Mouse (Mus musculus) limb, embryonic 10.5 days (tissue): ENCODE data around the gene Pnpla8. TPM values are rescaled to one million over a fixed set of nuclear protein-coding genes. Genes with fewer than 3 reads are reported as not detected.

ENCODE experiments used
- DNase-seq: peaks from one replicate; pipeline ENCODE4 v3.0.0-alpha.2; 2017; ENCODE audit warnings: low spot score
- H3K27ac ChIP-seq: fragments of 300-500 bp; sonication (generic); 2 replicates; pipeline ENCODE4 v1.5.1; 2016; ENCODE audit warnings: mild to moderate bottlenecking
- H3K27me3 ChIP-seq: fragments of 300-500 bp; sonication (generic); 2 replicates; pipeline ENCODE4 v1.6.1; 2016; ENCODE audit warnings: low read depth, mild to moderate bottlenecking; ENCODE audit not compliant: poor library complexity, severe bottlenecking
- H3K36me3 ChIP-seq: fragments of 300-500 bp; sonication (generic); 2 replicates; pipeline ENCODE4 v1.6.1; 2016; ENCODE audit warnings: mild to moderate bottlenecking, moderate library complexity
- H3K4me1 ChIP-seq: fragments of 300-500 bp; sonication (generic); 2 replicates; pipeline ENCODE4 v1.6.1; 2016
- H3K4me3 ChIP-seq: fragments of 300-500 bp; sonication (generic); 2 replicates; pipeline ENCODE4 v1.5.1; 2016; ENCODE audit warnings: mild to moderate bottlenecking, moderate library complexity
- H3K9me3 ChIP-seq: fragments of 300-500 bp; sonication (generic); replicated peaks from 2 replicates; pipeline ENCODE4 v1.6.1; 2016; ENCODE audit warnings: mild to moderate bottlenecking
- WGBS: fragments of 180-500 bp; shearing (Covaris S2); methylation state at CpG from one replicate; pipeline ENCODE4 v1.1.7; 2016; 5-methylcytosine and 5-hydroxymethylcytosine counted together
- microRNA-seq: library from miRNA; unstranded; fragments of <30 nt; microRNA quantifications from one replicate; pipeline ENCODE4, GENCODE M21; 2017
- polyA plus RNA-seq: library from polyadenylated mRNA; unstranded; fragments of >200 nt; fragmentation: Nextera tagmentation; extraction: Ambion mirVana; gene quantifications from 2 replicates; pipeline ENCODE4 v1.2.1, GENCODE M21; 2016

Pnpla8 gene
- polyA plus RNA-seq, 1 experiment from 2014 or later: 48.4 TPM

DNA sequence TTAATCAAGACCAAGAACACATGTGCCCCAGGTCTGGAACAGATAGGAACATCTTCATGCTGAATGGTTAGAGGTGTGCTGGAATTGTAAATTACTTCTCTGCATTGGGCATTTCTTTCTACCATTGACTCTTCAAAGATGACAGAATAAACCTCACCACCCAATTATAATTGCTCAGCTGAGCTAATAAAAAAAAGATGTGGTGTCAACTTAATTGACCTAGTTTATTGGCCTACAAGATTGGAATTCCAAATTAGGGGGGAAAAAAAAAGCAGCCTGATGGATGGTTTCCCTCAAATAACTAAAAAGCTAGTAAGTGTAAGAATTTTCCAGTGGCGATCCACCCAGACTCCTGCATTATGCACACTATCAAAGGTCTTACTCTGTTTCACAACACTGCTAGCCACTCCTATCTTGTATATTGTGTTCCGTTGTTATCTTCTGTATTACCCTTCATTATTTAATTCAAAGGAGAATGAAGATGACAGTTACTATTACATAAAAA, 116.0 kb downstream of the Pnpla8 start:
- DNase-seq: no peak
- no peaks in the 10 kb centered on the region for H3K9me3 ChIP-seq
- no peak overlapping the region for H3K4me3 ChIP-seq
- no peak overlapping the region for H3K27ac ChIP-seq
- peaks cover 14% of the 10 kb centered on the region for H3K4me1 ChIP-seq
- H3K27me3 ChIP-seq: peaks cover 2% of the 10 kb centered on the region; the same call in 1 of the 2 replicates
- no peaks in the 10 kb centered on the region for H3K36me3 ChIP-seq
- WGBS: 88% methylated on average over 2 of the region's 2 CpGs

DNA sequence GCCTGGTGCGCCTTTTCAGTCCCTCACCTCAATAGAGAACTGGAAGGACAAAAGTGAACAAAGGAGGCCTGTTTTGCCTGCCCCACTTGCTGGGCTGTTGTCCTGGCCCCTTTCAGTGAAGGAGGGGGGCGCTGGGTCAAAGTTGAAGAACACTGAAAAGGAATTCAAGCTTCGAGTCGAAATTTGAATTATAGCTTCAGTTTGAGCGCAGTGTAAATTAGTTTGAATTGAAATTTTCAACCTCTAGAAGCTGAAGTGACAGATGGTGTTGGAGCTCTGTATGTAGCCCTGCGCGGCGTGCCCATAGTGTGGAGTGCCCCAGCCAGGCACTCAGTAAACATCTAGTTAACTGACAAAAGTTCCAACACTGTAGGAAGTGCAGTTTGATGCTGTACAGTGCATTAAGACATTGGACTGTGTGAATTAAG, 117.0 kb downstream of the Pnpla8 start:
- peaks cover 14% of the 10 kb centered on the region for H3K4me1 ChIP-seq
- peak; percentile 41 for DNase-seq
- 51% methylated on average over 8 of the region's 8 CpGs for WGBS
- H3K27ac ChIP-seq: peak overlapping the region; percentile 2; the same call in 1 of the 2 replicates
- H3K27me3 ChIP-seq: no peaks in the 10 kb centered on the region
- no peaks in the 10 kb centered on the region for H3K9me3 ChIP-seq
- H3K4me3 ChIP-seq: no peak overlapping the region
- H3K36me3 ChIP-seq: no peaks in the 10 kb centered on the region

DNA sequence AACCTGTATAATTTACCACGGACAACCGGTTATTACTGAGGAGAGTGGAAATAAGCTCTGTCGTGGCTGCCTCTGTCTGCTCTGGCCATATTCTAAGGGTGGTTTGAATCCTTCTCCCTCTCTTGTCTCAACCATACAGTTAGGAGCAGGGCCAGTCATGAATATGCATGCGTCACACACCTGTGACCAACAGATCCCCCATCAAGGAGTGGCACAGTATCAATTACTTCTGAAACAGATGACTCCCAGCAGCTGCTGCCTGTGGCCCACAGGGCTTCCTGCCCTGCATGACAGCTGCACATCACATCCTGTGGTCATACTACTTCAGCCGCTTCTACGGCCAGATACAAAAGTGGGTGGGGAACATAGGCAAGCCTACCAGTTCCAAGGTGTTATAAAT, 122.9 kb downstream of the Pnpla8 start:
- no peak overlapping the region for H3K4me3 ChIP-seq
- H3K9me3 ChIP-seq: no peaks in the 10 kb centered on the region
- DNase-seq: no peak
- H3K27me3 ChIP-seq: no peaks in the 10 kb centered on the region
- H3K36me3 ChIP-seq: no peaks in the 10 kb centered on the region
- WGBS: 71% methylated on average over 6 of the region's 6 CpGs
- H3K4me1 ChIP-seq: no peaks in the 10 kb centered on the region
- no peak overlapping the region for H3K27ac ChIP-seq

DNA sequence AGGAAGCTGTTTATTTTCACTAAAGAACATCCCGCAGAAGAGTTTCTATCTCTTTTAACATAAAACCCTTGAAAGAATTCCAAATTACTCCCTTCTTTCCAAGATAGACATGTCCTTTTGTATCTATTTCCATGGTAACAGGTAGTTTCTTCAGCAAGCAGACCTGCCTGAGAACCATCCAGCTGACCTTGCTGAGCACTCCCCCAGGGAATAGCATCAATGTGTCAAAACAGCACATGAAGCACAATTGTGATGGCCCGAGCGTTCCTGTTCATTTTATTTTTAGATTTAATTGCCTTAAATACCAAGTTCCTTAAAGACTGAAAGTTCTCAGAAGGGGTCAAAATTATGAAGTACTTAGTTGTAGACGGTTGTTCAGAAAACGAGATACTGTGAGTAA, 124.1 kb downstream of the Pnpla8 start:
- WGBS: 74% methylated on average over 5 of the region's 5 CpGs
- H3K36me3 ChIP-seq: no peaks in the 10 kb centered on the region
- no peaks in the 10 kb centered on the region for H3K27me3 ChIP-seq
- no peak for DNase-seq
- H3K9me3 ChIP-seq: no peaks in the 10 kb centered on the region
- H3K4me1 ChIP-seq: no peaks in the 10 kb centered on the region
- no peak overlapping the region for H3K27ac ChIP-seq
- no peak overlapping the region for H3K4me3 ChIP-seq

DNA sequence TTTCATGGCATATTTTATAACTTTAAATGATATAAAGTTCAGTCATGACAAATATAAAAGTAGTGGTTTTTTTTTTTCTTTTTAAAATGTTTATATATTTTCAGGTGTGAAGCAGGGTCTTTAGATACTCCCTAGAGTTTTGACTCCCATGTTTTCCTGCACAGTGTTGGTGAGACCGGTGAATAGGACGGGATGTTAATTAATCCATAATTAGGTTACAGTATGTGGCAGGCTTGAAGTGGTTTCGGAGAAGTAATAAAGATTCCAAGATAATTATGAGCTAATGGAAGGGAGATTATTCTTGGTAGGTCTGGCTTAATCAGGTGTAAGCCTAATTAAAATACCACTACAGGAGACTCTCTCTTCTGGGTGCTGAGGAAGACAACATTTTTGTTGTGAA, 125.0 kb downstream of the Pnpla8 start:
- H3K27ac ChIP-seq: no peak overlapping the region
- H3K36me3 ChIP-seq: no peaks in the 10 kb centered on the region
- no peaks in the 10 kb centered on the region for H3K27me3 ChIP-seq
- no peak for DNase-seq
- 80% methylated on average over 3 of the region's 3 CpGs for WGBS
- H3K4me1 ChIP-seq: no peaks in the 10 kb centered on the region
- H3K9me3 ChIP-seq: no peaks in the 10 kb centered on the region
- H3K4me3 ChIP-seq: no peak overlapping the region

DNA sequence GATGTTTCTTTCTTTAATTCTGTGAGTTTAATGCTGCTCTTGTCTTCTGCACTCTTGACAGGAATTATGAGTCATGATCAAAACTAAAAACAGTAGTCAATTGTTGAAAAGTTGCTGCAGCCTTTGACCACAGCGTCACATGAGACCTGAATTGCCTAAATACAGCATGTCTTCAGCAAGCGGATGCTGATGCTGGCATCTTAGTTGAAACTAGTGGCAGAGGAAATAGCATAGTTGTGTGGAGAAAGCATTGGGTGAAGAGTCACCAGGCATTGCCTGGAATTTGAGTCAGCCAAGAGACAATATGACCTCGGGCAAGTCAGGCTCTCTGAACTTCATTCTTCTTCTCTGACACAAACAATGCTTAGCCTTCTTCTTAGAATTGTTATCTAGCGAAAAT, 133.9 kb downstream of the Pnpla8 start:
- WGBS: 89% methylated on average over 4 of the region's 4 CpGs
- no peak for DNase-seq
- no peaks in the 10 kb centered on the region for H3K27me3 ChIP-seq
- H3K27ac ChIP-seq: no peak overlapping the region
- no peaks in the 10 kb centered on the region for H3K36me3 ChIP-seq
- H3K4me3 ChIP-seq: no peak overlapping the region
- H3K9me3 ChIP-seq: no peaks in the 10 kb centered on the region
- H3K4me1 ChIP-seq: no peaks in the 10 kb centered on the region

DNA sequence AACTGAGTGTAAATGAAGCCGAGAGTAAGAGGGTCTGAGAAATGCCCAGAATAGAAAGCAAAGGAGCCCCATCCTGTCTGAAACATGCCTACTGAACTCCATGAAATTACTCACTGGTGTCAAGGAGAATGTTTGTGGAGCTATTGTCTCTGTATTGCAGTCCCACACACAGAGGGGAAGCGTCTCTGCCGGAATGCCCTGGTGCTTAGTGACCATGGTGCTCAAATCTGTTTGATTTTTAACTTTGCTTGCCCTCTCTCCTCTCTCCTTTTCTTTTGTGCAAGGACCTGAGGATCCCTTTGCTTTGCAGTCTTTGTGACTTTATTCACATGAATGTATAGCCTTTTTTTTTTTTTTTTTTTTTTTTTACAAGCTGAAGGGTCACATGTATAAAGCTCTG, 136.3 kb downstream of the Pnpla8 start:
- Histone ChIP-seq H3K36me3 (no peaks in the 10 kb centered on the region), H3K27ac (no peak overlapping the region), H3K9me3 (no peaks in the 10 kb centered on the region), H3K27me3 (no peaks in the 10 kb centered on the region), H3K4me3 (no peak overlapping the region), H3K4me1 (no peaks in the 10 kb centered on the region)
- DNase-seq: no peak
- 70% methylated on average over 3 of the region's 3 CpGs for WGBS

DNA sequence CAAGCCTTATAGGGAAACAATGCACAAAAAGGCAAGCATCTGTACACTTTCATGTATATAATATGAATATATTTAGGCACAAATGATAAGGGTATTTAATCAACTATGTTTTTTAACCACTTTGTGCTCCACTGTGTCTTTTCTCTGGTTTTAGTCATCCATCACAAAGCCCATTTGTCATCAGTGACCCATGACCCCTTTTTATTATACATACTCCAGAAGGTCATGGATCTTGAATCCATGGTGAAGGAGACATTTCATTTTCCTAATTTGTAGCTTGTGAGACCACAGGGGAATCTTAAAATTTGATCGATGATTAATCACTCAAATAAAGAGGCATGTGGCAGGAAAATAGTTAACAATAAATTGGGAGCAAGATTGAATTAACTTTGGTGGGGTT, 136.7 kb downstream of the Pnpla8 start:
- H3K4me1 ChIP-seq: no peaks in the 10 kb centered on the region
- 95% methylated on average over 1 of the region's 1 CpGs for WGBS

DNA sequence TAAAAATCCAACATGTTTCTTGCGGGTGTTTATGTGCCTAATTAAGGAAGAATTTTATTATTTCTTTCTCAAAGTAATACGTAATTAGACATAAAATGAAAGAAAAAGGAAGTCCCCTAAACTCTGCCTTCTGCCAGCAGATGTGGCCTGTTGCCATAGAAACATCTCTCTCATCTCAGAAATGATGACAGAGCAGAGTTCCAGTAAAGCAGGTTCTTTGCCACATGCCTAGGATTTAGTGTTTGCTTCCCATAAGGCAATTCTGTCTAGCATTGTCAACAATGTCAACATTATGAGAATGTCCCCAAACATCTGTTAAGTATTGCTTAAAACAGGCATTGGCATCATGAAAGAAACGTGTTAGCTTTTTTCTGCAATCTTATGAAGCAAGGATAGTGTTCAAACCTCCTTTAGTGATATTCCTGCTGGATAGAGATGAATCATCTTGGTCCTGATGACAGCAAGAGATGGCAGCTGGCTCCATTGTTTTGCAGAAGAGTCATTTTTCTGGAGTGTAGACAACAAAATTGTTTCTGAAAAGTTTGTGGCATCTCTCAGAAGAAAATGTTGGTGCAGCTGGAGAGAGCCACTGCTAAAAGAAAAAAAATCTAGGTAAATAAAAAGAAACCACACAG, 150.0 kb downstream of the Pnpla8 start:
- DNase-seq: no peak
- H3K4me3 ChIP-seq: no peak overlapping the region
- no peaks in the 10 kb centered on the region for H3K27me3 ChIP-seq
- no peaks in the 10 kb centered on the region for H3K9me3 ChIP-seq
- no peak overlapping the region for H3K27ac ChIP-seq
- no peaks in the 10 kb centered on the region for H3K36me3 ChIP-seq
- H3K4me1 ChIP-seq: no peaks in the 10 kb centered on the region
- 76% methylated on average over 3 of the region's 3 CpGs for WGBS

More for the DNA sequence above, 136.7 kb downstream of the Pnpla8 start:
- Histone ChIP-seq H3K4me3 (no peak overlapping the region), H3K9me3 (no peaks in the 10 kb centered on the region), H3K27ac (no peak overlapping the region), H3K36me3 (no peaks in the 10 kb centered on the region), H3K27me3 (no peaks in the 10 kb centered on the region)
- DNase-seq: no peak

Small RNA genes lying within 50 kb of the gene (microRNA-seq; reads per million reads assigned to microRNA genes)
- gene Mir5627: 0.88 reads per million

Other genes with a start within 250 kb of the Pnpla8 start
- 15.2 and 16.0 TPM in 2 replicates for gene Dnajb9, start 11.0 kb upstream of the Pnpla8 start, polyA plus RNA-seq
- 0.82 and 0.91 TPM in 2 replicates for gene Nrcam, start 107.5 kb downstream of the Pnpla8 start, polyA plus RNA-seq